Mouse (Mus musculus) common myeloid progenitor, adult 5-6 weeks (primary cell): ENCODE results near the gene Tmtc4. TPM values are rescaled to one million over a fixed set of nuclear protein-coding genes. Genes with fewer than 3 reads are reported as not detected.

Experiments used
- ATAC-seq: replicated peaks from 2 replicates; pipeline ENCODE4 v1.8.0; 2016; ENCODE audit warnings: low read depth, mild to moderate bottlenecking, moderate TSS enrichment, inconsistent platforms; ENCODE audit not compliant: poor library complexity, severe bottlenecking
- total RNA-seq: library from RNA; stranded (forward); fragments of 200-1000, 187-1606 nt; gene quantifications from 2 replicates; pipeline ENCODE4 v1.2.3, GENCODE M21; 2017

The Tmtc4 gene
- total RNA-seq, 1 experiment from 2014 or later, result 13.6 TPM

- no peak for ATAC-seq
Observed at GRCm38 (mm10) chr14:122908075-122908474, 75.8 kb downstream of the Tmtc4 start.

DNA sequence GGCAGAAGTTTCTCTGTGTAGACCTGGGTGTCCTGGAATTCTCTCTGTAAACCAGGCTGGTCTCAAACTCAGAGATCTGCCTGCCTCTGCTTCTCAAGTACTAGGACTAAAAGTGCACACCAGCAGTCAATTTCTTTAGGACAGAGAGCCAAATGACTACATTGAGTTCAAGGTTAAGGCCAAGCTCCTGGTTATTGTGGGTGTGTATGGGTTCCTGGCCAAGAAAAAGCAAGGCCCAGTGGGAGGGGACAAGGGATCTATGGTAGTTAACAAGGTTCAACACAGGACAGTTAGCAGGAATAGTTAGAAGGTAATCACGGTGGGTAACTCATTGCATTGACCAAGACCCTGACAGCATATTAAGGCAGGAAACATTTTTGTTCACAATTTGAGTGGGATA, 78.8 kb downstream of the Tmtc4 start:
- no peak for ATAC-seq

- no peak for ATAC-seq
Observed at GRCm38 (mm10) chr14:122903923-122904351, 79.9 kb downstream of the Tmtc4 start.

DNA sequence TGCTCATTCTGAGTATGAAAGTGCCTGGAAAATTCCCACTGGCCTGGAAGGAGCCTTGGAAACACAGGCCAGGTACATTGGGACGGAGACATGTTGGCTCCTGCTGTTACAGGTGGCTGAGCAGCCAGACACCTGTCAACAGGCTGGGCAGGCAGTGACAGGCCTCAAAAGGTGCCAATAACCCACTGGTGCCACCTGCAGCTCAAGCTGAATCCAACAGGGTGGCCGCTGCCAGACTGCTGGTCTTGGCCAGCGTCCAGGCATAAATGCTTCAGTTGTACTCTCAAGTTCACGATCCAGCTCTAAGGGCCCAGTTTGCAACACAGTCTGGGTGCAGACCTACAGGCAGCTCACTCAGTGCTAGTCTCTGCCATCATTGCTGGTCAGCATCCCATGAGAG, 81.0 kb downstream of the Tmtc4 start:
- ATAC-seq, result no peak; the same call in 1 of the 2 replicates

GRCm38 (mm10) chr14:122902136-122902535, 81.7 kb downstream of the Tmtc4 start:
- ATAC-seq, result no peak

GRCm38 (mm10) chr14:122901715-122902114, 82.1 kb downstream of the Tmtc4 start:
- ATAC-seq, result no peak

DNA sequence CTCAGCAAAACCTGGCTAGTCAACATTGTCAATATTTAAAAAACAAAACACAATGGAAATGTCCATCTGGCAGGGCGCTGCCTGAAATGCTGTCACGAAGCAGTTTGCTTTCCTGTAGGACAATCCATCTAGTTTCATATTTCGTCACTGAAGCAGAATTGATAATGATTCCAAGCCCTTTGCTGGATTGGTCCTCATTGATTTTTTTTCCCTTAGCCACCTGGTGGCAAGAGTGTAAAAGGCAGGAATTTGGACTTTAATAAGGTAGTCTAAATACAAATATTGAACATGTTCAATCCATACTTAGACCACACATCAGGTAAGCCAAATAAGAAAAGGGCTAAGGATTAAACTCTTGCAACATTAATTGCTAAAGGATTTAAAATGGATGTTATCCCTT, 82.7 kb downstream of the Tmtc4 start:
- ATAC-seq, result no peak

DNA sequence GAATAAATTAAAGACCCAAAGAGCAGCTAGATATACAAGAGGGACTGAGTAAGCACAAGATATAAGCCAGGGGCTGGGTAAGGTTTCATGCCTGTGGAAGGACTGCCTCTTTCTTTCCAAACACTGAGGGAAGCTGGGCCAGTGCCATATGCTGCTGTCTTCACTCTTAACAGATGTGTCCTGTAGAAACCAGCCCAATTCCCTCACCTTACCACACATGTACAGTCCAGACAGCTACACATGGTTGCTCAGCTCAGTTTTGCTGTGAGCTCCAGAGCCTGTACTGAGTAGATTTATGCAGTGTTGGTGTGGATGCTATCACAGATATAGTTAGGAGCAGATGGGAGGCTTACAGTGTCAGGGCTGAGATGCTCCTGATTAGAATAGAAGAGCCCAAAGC, 83.2 kb downstream of the Tmtc4 start:
- no peak for ATAC-seq

GRCm38 (mm10) chr14:122898550-122898949, 85.3 kb downstream of the Tmtc4 start:
- ATAC-seq, result no peak

DNA sequence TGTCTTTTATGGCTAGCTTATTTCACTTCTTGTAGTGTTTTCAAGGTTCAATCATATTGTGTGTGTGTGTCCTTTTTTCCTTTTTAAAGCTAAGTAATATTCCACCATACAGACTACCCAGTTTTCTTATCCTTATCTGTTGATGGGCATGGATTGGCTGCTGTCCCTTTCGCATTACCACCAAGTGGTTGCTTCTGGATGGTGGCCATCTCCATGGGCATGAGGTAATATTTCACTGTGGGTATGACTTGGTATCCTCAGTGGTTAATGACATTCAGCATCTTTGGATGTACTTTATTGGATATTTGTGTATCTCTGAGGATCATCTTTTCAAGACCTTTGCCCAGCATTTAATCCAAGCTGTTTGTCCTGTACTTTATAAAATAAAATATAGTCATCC, 87.7 kb downstream of the Tmtc4 start:
- ATAC-seq, result no peak

DNA sequence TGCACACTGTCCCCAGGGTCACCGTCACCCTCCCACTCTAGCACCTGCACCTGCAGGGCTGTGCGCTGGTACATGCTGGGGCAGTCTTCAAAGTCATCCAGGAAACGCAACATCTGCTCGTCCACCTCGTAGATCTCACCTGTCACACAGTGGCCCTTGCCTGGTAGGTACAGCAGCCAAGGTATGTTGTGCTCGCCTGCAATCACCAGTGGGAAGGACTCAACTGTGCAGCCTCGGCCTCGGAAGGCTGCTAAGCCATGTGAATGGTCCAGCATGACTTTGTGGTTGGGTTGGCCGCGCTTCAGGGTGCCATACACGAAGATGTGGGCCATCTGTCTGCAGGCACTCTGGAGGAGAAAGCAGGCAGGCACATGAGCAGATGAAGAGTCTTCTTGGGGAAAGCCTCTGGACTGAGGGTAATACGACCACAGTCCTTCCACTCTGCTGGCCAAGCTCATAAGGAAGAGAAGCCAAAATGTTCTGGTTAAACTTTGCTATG, 92.3 kb downstream of the Tmtc4 start:
- no peak for ATAC-seq

DNA sequence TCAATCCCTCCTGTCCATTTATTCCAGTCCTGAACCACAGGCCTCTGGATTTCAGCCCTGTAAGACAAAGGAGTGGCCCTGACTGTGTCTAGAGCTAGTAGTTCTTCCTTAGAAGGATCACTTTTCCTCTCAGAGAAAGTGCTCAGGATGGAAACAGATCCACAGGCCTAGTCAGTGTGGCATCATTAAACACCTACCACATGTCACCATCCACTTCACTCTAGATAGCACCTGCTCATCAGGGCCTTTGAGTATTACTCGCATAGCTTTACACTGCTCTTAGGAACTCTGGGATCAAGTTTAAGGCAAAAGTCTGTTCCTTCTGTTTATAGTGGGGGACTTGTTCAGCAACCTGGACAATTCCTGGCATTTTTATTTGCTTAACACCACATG, 95.4 kb downstream of the Tmtc4 start:
- ATAC-seq, result no peak

- ATAC-seq, result no peak
Observed at GRCm38 (mm10) chr14:122887702-122888479, 95.9 kb downstream of the Tmtc4 start.

DNA sequence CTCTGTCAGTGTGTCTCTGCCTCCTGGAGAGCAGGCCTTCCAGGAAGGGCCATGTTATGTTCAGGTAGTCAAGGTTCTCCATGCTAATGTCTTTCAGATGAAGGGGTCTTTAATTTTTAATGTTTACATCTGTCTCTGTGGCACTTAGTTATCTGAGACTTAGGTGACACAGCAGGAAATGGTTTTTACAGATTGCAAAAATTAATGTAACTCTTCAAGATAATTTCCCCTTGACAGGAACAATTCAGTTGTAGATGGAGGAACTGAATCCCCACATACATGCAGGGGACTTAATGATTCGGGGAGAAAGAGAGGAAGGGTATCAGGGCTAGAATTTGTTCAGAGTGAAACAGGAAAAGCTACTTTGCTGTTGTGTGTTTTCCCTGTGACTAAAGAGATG, 96.6 kb downstream of the Tmtc4 start:
- no peak for ATAC-seq

DNA sequence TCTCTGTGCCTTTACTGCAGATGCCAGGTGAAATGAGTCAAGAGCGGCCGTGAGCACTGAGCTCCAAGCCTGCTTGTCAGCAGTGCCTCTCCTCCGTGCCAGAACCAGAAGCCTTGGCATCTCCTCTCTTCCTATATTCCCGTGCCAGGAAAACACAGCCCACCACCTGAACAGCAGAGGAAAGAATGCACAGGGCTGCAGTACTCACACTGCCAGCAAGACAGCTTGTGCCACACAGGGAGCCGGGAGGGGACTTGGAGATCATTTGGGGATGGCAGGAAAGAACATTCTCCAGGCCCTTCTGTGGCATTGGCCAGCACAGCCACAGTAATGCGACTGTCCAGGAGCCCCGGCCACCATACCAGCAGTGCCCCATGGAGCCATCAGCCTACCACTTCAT, 97.9 kb downstream of the Tmtc4 start:
- ATAC-seq, result no peak

DNA sequence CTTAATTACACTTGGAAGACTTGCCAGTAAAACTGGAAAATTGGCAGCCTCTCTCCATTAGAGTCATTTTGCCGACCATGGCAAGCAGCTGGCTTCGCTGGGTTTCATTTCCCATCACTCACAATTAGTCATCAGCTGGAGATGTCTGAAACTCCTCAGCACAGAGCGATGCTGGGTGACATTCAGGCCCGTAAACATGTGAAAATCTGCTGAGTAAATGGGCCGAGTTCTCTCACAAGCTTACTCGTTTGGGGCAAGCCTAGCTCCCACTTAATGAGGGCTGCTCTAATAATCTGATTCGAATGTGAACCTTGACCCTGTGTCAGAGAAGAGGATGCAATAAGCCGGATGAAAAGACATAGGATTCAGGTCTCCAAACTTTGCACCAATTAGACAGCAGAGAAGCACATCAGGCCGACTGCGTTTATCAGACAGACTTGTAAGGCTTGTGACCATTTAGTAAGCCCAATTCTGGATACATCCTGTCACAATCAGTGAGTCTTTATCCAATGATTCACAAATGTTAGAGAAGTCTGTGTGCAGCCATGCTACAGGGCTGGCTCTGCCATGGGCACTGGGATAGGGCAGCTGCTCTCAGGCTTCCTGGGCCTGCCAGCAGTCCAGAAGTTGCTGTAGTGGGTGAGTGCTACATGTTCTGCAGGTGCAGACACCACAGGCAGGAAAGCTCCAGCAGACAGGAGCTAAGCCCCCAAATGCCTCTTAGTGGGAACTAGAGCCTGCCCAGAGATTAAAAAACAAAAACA, 99.8 kb downstream of the Tmtc4 start:
- ATAC-seq, result no peak

GRCm38 (mm10) chr14:122883410-122883806, 100.4 kb downstream of the Tmtc4 start:
- no peak for ATAC-seq

DNA sequence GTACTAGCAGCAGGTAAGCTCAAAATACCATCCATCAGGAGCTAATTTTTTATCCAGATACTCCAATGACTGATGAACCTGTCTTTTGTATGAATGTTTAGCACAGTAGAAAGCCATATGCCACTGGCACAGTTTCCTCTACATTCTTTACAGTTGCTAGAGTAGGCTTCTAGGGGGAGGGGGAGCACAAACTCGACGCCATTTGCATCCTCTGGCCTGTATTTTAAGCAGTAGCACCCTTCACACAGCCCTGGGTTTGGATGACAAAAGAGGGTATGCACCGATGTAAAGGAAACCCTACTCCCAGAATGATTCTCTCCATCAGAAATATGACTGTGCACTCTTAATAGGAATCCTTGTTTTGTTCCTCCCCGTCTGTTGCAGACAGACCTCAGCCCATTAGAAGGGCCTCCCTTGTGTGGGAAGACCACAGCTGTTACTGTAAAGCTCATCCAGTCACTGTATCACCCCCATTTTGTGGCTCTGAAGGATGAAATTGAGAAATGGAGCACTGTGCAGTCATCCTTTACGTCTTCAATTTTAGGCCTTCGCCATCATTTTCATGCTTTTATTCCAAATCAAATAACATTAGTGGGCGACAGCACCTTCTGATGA, 100.9 kb downstream of the Tmtc4 start:
- no peak for ATAC-seq

- no peak for ATAC-seq
Observed at GRCm38 (mm10) chr14:122882201-122882639, 101.6 kb downstream of the Tmtc4 start.

GRCm38 (mm10) chr14:122881699-122882098, 102.1 kb downstream of the Tmtc4 start:
- no peak for ATAC-seq

GRCm38 (mm10) chr14:122880291-122880690, 103.5 kb downstream of the Tmtc4 start:
- no peak for ATAC-seq
